Mouse (Mus musculus): ENCODE measurements at regions not wholly inside any gene's neighbourhood (a gene's known extent, or its start where the extent isn't known, plus 50 kb on each side); places are given as distances from the start of the nearest gene placed in this dataset.
A peak's percentile ranks its signal among the peaks of the same experiment; 100 is the strongest.

DNA sequence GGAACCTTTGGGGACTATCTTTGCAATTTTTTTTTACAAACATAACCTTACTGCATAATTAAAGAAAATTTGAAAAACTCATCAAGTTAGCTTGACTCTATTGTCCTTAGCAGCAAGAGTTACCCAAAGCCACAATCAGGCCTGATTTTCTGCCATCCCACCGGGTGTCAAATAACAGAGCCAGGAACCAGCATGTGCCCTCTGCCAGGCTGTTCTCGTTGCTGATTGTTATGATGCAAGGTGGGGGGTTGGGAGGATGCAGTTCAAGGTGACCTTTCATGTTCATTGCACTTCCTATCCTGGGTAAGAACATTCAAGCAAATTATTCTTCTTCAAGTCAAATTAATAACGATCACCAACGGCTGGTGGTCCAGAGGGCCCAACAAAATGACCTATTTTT is 370.6 kb upstream of the Zdhhc25 start:
- Histone ChIP-seq H3K9ac (no peak overlapping the region), H3K27ac (no peak overlapping the region), H3K36me3 (replicated peaks; ENCODE audit: control insufficient read depth, insufficient read depth) (no peaks in the 10 kb centered on the region), H3K27me3 (ENCODE audit: control insufficient read depth, insufficient read depth, low read length) (no peaks in the 10 kb centered on the region), H3K4me2 (replicated peaks) (no peak overlapping the region), H3K4me3 (replicated peaks; ENCODE audit: low read length) (no peak overlapping the region), H3K9me3 (ENCODE audit: control insufficient read depth, low read length) (no peaks in the 10 kb centered on the region), H3K4me1 (replicated peaks; ENCODE audit: control insufficient read depth, insufficient read depth, low read length) (no peaks in the 10 kb centered on the region)
- no peak for ATAC-seq (ENCODE audit: low FRiP score)
- 52% methylated on average over 4 of the region's 4 CpGs for WGBS
- DNase-seq (ENCODE audit: low spot score): no peak

DNA sequence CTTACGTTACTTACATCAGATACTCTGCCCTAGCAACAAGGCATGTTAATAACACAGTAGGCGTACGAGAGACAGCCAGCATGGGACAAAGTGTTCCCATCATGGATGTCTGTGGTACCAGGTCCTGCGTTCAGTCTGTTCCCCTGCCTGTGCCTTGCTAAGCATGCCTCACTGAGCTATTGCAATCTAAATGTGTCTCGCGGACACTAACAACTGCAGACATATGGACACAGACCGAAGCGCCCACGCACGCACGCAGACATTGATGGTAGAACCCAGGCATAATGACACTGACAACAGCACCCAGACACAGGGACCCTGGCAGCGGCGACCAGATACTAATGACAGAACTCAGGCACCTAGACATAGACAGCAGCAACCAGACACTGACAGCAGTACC is 355.5 kb upstream of the Zdhhc25 start:
- no peak for DNase-seq (ENCODE audit: low spot score)

DNA sequence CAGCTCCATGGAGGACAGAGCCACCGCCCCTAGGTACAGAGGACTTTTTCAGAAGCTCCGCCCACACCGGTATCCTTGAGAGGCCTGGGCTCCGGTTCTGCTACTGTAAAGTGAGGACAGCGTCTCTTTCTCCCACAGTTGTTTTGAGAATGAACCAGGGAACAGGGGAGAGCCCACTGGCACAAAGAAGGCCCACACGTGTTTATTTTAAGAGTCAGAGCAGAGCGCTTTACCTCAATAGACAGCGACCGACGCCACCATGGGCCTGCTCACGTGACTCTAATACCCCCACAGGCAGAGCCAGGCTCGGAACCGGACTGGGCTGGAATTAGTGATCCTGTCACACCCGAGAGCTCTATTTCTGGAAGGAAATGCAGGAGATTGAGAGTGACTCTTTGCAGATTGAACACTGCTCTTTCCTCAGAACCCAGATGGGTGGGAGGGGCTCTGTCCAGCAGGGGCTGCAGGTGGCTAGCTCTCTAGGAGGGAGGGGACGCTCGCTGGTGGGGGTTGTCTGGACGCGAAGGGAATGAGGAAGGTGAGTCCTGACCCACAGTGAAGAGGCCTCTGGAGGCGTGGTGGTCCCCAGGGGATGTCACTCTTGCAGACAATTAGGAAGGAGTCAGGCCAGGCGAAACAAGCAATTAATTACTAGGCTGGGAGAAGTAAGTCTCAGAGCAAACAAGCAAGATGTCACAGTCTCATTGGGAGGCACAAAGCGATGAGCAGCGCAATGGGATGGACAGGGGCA is 354.4 kb upstream of the Zdhhc25 start:
- ATAC-seq (ENCODE audit: low FRiP score) (no peak), DNase-seq (ENCODE audit: low spot score) (no peak)
- no peaks in the 10 kb centered on the region for H3K9me3 ChIP-seq (ENCODE audit: control insufficient read depth, low read length)
- H3K4me3 ChIP-seq (replicated peaks; ENCODE audit: low read length): no peak overlapping the region
- H3K9ac ChIP-seq: no peak overlapping the region
- H3K27me3 ChIP-seq (ENCODE audit: control insufficient read depth, insufficient read depth, low read length): no peaks in the 10 kb centered on the region
- H3K4me1 ChIP-seq (replicated peaks; ENCODE audit: control insufficient read depth, insufficient read depth, low read length): peaks cover 9% of the 10 kb centered on the region
- H3K4me2 ChIP-seq (replicated peaks): no peak overlapping the region
- 44% methylated on average over 22 of the region's 22 CpGs for WGBS
- no peak overlapping the region for H3K27ac ChIP-seq
- H3K36me3 ChIP-seq (replicated peaks; ENCODE audit: control insufficient read depth, insufficient read depth): no peaks in the 10 kb centered on the region

More for the DNA sequence above, 355.5 kb upstream of the Zdhhc25 start:
- Histone ChIP-seq H3K27me3 (ENCODE audit: control insufficient read depth, insufficient read depth, low read length) (no peaks in the 10 kb centered on the region), H3K4me2 (replicated peaks) (no peak overlapping the region), H3K27ac (no peak overlapping the region), H3K9ac (no peak overlapping the region), H3K4me3 (replicated peaks; ENCODE audit: low read length) (no peak overlapping the region), H3K4me1 (replicated peaks; ENCODE audit: control insufficient read depth, insufficient read depth, low read length) (peaks cover 9% of the 10 kb centered on the region), H3K36me3 (replicated peaks; ENCODE audit: control insufficient read depth, insufficient read depth) (no peaks in the 10 kb centered on the region), H3K9me3 (ENCODE audit: control insufficient read depth, low read length) (no peaks in the 10 kb centered on the region)
- WGBS: 81% methylated on average over 13 of the region's 13 CpGs
- ATAC-seq (ENCODE audit: low FRiP score): no peak

DNA sequence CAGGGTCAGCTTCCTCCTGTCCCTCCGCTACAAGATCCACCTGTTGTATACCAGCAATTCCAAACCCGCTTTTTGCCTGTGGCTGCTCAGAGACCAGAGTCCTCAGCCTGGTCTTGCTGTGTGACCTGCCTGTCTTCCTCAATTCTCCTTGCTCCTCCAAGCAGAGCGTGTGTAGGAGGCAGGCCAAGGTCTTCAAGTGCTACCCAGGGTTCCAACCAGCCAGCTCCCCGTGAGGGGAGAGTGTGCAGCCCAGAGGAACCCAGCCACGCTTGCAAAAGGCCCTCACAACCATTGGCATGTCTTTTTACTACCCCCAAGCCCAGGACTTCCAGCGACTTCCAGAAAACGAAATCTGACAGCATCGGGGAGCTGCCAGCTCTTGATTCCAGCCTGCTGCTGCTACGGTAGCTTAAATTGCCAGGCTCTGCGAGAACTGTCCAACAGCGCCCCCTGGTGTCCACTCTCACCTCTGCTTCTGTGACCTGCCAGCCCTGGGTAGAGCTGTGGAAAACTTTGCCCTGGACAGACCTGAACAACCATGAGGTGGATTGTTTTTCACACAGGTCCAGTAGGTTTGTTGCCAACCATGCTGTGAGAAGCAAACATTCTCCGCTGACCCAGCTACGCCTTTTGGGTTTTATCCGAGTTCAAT is 352.0 kb upstream of the Zdhhc25 start:
- Histone ChIP-seq H3K4me2 (replicated peaks) (no peak overlapping the region), H3K27ac (no peak overlapping the region), H3K36me3 (replicated peaks; ENCODE audit: control insufficient read depth, insufficient read depth) (no peaks in the 10 kb centered on the region), H3K27me3 (ENCODE audit: control insufficient read depth, insufficient read depth, low read length) (no peaks in the 10 kb centered on the region), H3K4me3 (replicated peaks; ENCODE audit: low read length) (no peak overlapping the region), H3K9me3 (ENCODE audit: control insufficient read depth, low read length) (no peaks in the 10 kb centered on the region), H3K9ac (no peak overlapping the region), H3K4me1 (replicated peaks; ENCODE audit: control insufficient read depth, insufficient read depth, low read length) (peaks cover 9% of the 10 kb centered on the region)
- DNase-seq (ENCODE audit: low spot score): peak; percentile 95
- WGBS: 26% methylated on average over 14 of the region's 14 CpGs
- no peak for ATAC-seq (ENCODE audit: low FRiP score)

DNA sequence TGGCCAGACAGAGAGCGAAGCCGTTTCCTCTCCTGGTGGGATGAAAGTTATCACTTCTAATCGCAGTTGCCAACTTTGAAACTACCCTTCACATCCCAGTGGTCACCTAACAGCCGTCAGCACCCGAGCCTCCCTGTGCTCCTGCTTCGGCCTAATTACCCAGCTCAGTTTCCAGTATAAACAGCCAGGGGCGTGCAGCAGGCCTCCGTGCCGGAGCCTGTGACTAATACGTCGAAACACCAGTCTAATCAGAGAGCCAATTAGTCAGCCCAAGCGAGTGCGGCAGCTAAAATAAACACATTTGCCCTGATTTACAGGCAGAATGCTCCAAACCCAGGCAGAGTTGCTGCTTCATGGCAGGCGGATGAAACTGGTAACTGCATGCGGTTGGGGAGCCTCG is 312.1 kb upstream of the Zdhhc25 start:
- H3K9ac ChIP-seq: no peak overlapping the region
- H3K27ac ChIP-seq: no peak overlapping the region
- WGBS: 55% methylated on average over 16 of the region's 16 CpGs
- H3K36me3 ChIP-seq (replicated peaks; ENCODE audit: control insufficient read depth, insufficient read depth): no peaks in the 10 kb centered on the region
- no peaks in the 10 kb centered on the region for H3K9me3 ChIP-seq (ENCODE audit: control insufficient read depth, low read length)
- DNase-seq (ENCODE audit: low spot score) (no peak), ATAC-seq (ENCODE audit: low FRiP score) (no peak)
- no peak overlapping the region for H3K4me3 ChIP-seq (replicated peaks; ENCODE audit: low read length)
- H3K27me3 ChIP-seq (ENCODE audit: control insufficient read depth, insufficient read depth, low read length): peaks cover 4% of the 10 kb centered on the region; the same call in 1 of the 2 replicates
- H3K4me1 ChIP-seq (replicated peaks; ENCODE audit: control insufficient read depth, insufficient read depth, low read length): no peaks in the 10 kb centered on the region; the same call in 1 of the 2 replicates
- H3K4me2 ChIP-seq (replicated peaks): no peak overlapping the region

DNA sequence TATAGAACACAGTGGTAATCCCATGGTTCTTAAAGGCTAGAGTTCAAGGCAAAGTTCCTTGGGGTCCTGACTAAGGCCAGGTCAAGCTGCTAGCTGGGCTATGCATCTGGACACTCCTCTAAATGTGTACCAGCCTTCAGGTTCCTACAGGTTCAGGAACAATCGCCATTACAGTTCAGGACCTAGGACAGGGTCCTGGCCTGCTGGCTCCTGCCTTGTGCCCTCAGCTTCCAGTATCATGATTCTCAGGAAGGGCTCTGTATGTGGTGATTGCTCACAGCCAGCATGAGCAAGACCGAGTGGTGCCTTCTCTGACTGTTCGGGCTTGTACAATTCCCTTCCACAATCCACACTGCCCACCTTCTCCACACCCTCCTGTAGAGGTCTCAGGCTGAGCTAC is 311.4 kb upstream of the Zdhhc25 start:
- Histone ChIP-seq H3K36me3 (replicated peaks; ENCODE audit: control insufficient read depth, insufficient read depth) (no peaks in the 10 kb centered on the region), H3K27me3 (ENCODE audit: control insufficient read depth, insufficient read depth, low read length) (peaks cover 4% of the 10 kb centered on the region; the same call in 1 of the 2 replicates), H3K9ac (no peak overlapping the region), H3K4me2 (replicated peaks) (no peak overlapping the region), H3K4me3 (replicated peaks; ENCODE audit: low read length) (no peak overlapping the region), H3K4me1 (replicated peaks; ENCODE audit: control insufficient read depth, insufficient read depth, low read length) (no peaks in the 10 kb centered on the region; the same call in 1 of the 2 replicates), H3K27ac (no peak overlapping the region), H3K9me3 (ENCODE audit: control insufficient read depth, low read length) (no peaks in the 10 kb centered on the region)
- DNase-seq (ENCODE audit: low spot score): no peak
- 67% methylated on average over 3 of the region's 3 CpGs for WGBS
- no peak for ATAC-seq (ENCODE audit: low FRiP score)

DNA sequence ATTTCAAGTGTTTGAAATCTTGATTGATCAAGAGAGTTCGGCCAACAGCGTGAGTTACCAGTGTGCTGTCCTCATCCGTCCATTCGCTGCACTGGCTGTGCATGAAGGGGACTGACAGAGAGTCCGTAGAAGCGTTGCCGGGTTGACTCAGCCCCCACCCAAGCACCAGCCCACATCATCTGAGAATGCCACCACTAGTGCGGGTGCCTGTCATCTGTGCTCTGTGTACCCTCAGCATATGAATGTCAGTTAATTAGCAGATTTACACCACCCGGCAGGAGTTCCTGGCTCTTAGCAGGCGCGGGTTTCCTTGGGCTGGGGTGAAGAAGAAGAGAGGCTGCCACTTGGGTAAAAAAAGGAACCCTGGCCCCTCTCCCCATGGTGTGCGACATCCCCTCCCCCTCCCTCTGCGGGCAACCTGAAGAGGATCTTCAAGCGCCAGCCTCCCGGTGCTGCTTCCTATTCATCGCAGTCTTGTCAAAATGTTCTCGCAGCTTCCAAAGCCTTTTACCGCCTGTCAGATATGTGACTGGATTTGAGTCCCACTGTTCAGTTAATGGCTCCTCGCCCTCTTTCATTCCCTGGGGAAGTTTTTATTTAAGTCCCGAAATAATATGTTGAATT is 309.2 kb upstream of the Zdhhc25 start:
- peak overlapping the region; percentile 39 for H3K4me2 ChIP-seq (replicated peaks)
- DNase-seq (ENCODE audit: low spot score) (no peak), ATAC-seq (ENCODE audit: low FRiP score) (peak; percentile 48)
- no peaks in the 10 kb centered on the region for H3K9me3 ChIP-seq (ENCODE audit: control insufficient read depth, low read length)
- no peak overlapping the region for H3K4me3 ChIP-seq (replicated peaks; ENCODE audit: low read length)
- H3K36me3 ChIP-seq (replicated peaks; ENCODE audit: control insufficient read depth, insufficient read depth): no peaks in the 10 kb centered on the region
- H3K27ac ChIP-seq: no peak overlapping the region
- 13% methylated on average over 20 of the region's 20 CpGs for WGBS
- H3K4me1 ChIP-seq (replicated peaks; ENCODE audit: control insufficient read depth, insufficient read depth, low read length): no peaks in the 10 kb centered on the region; the same call in 1 of the 2 replicates
- no peak overlapping the region for H3K9ac ChIP-seq
- H3K27me3 ChIP-seq (ENCODE audit: control insufficient read depth, insufficient read depth, low read length): peaks cover 4% of the 10 kb centered on the region; the same call in 1 of the 2 replicates

DNA sequence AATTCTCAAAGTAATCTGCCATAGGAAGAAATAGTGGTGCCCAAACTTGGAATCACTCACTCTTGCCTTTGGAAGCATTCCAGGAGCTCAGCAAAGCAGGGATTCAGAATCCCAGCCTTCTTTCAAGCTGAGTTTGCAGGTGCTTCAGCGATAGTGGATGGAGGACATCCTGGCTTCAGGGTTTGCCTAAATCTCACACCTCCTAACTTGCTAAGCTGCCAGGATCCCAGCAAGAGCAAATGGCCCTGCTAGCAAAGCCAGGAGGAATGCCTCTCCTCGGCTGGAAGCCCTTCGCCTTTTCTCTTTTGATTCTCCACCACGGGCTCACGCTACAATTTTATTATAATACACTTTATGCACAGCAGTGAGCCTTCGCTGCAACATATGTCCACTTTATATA is 301.0 kb upstream of the Zdhhc25 start:
- DNase-seq (ENCODE audit: low spot score): no peak
- no peak overlapping the region for H3K27ac ChIP-seq
- H3K4me2 ChIP-seq (replicated peaks): no peak overlapping the region
- no peaks in the 10 kb centered on the region; the same call in 1 of the 2 replicates for H3K4me1 ChIP-seq (replicated peaks; ENCODE audit: control insufficient read depth, insufficient read depth, low read length)
- H3K36me3 ChIP-seq (replicated peaks; ENCODE audit: control insufficient read depth, insufficient read depth): no peaks in the 10 kb centered on the region
- ATAC-seq (ENCODE audit: low FRiP score): no peak
- H3K9ac ChIP-seq: no peak overlapping the region
- 54% methylated on average over 6 of the region's 6 CpGs for WGBS
- no peak overlapping the region for H3K4me3 ChIP-seq (replicated peaks; ENCODE audit: low read length)
- no peaks in the 10 kb centered on the region for H3K9me3 ChIP-seq (ENCODE audit: control insufficient read depth, low read length)
- H3K27me3 ChIP-seq (ENCODE audit: control insufficient read depth, insufficient read depth, low read length): no peaks in the 10 kb centered on the region

DNA sequence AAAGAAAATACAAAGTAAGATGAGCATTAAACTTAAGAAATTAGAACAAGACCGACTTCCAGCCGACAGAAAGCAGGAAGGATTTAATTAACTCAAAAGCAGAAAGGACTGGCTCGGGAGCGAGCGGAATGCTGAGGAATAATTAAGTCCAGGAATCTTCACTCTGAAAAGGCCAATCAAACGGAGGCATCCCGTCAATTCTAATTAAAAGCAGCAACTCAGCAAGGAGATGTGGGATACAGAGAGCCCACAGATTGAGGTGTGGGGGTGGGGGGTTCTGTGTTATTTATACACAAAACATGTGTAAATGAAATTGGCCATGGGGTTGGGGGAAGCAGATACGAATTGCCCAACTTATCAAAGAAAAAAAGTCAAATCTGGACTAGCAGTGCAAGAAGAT is 288.9 kb upstream of the Zdhhc25 start:
- Histone ChIP-seq H3K27ac (no peak overlapping the region), H3K27me3 (ENCODE audit: control insufficient read depth, insufficient read depth, low read length) (no peaks in the 10 kb centered on the region), H3K4me1 (replicated peaks; ENCODE audit: control insufficient read depth, insufficient read depth, low read length) (no peaks in the 10 kb centered on the region; the same call in 1 of the 2 replicates), H3K4me2 (replicated peaks) (no peak overlapping the region), H3K9me3 (ENCODE audit: control insufficient read depth, low read length) (no peaks in the 10 kb centered on the region), H3K4me3 (replicated peaks; ENCODE audit: low read length) (no peak overlapping the region), H3K36me3 (replicated peaks; ENCODE audit: control insufficient read depth, insufficient read depth) (no peaks in the 10 kb centered on the region), H3K9ac (no peak overlapping the region)
- ATAC-seq (ENCODE audit: low FRiP score): no peak
- WGBS: 37% methylated on average over 8 of the region's 8 CpGs
- no peak for DNase-seq (ENCODE audit: low spot score)

Measured in hindbrain, embryonic 14.5 days (tissue).